Mouse (Mus musculus): ENCODE results near the gene Btbd35f13. TPM values are rescaled to one million over a fixed set of nuclear protein-coding genes. Genes with fewer than 3 reads are reported as not detected.

Gene Btbd35f13
- total RNA-seq (2023) = not detected in 2 replicates

DNA sequence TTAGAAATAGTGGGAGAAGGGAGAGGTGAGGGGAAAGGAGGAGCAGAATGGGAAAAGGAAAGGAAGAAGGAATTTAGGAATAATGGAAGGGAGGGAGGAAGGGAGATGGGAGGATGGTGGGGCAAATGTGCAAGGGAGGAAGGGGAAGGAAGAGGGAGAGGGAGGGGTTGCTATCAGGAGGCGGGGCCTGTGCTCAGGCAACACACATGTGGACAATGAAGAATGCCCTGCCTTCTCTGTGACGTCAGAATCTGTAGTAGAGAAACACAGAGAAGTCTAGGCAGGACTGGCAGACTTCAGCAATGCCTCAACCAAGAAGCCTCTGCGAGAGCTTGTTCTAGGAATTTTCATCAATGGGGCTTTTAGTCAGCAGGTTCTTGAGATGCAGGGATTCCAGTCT is at the start of gene Btbd35f13:
Gene Btbd35f13, plus strand, starts transcription at position 301 of the 400 bp plus-strand sequence.

DNA sequence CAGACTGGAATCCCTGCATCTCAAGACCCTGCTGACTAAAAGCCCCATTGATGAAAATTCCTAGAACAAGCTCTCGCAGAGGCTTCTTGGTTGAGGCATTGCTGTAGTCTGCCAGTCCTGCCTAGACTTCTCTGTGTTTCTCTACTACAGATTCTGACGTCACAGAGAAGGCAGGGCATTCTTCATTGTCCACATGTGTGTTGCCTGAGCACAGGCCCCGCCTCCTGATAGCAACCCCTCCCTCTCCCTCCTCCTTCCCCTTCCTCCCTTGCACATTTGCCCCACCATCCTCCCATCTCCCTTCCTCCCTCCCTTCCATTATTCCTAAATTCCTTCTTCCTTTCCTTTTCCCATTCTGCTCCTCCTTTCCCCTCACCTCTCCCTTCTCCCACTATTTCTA is 45.3 kb downstream of the Btbd35f13 start, which contains the start of gene Btbd35f14:
Gene Btbd35f14, minus strand, starts transcription at position 101 of the 400 bp plus-strand sequence.

Other genes starting within 250 kb of the Btbd35f13 start
- not detected in 2 replicates for gene Btbd35f15, start 79.9 kb upstream of the Btbd35f13 start, total RNA-seq (2023)
- gene Btbd35f14, start 45.2 kb downstream of the Btbd35f13 start, total RNA-seq (2023) = not detected in 2 replicates

Measured in neutrophil, adult 65 days (primary cell).